Mouse (Mus musculus) frontal cortex, postnatal 36 days (tissue): ENCODE data around the gene Cyb561d1.

ENCODE experiments used
- DNase-seq, 2 experiments: peaks; one replicate each; pipeline ENCODE4 v3.0.0; 2022; ENCODE audit warnings: low spot score in 2 of 2

Gene Cyb561d1

GRCm38 (mm10) chr3:108203621-108204325 lies 2.8 kb upstream of the Cyb561d1 start:
- peak; percentile 81 to 85 for DNase-seq

GRCm38 (mm10) chr3:108203212-108203611 lies 2.2 kb upstream of the Cyb561d1 start:
- peak in 1 of 2 experiments; percentile 1 for DNase-seq

GRCm38 (mm10) chr3:108202506-108202905 lies 1.5 kb upstream of the Cyb561d1 start:
- no peak for DNase-seq

- no peak for DNase-seq
Observed at GRCm38 (mm10) chr3:108199231-108199630, 1.8 kb downstream of the Cyb561d1 start.

GRCm38 (mm10) chr3:108197066-108197497 lies 3.9 kb downstream of the Cyb561d1 start:
- peak; percentile 83 for DNase-seq

GRCm38 (mm10) chr3:108195941-108196590 lies 4.9 kb downstream of the Cyb561d1 start:
- DNase-seq = peak; percentile 64

GRCm38 (mm10) chr3:108195287-108195686 lies 5.7 kb downstream of the Cyb561d1 start:
- peak in 1 of 2 experiments; percentile 0 for DNase-seq

- DNase-seq = peak; percentile 10 to 17
Observed at GRCm38 (mm10) chr3:108193686-108194085, 7.3 kb downstream of the Cyb561d1 start.

GRCm38 (mm10) chr3:108189897-108190296 lies 11.1 kb downstream of the Cyb561d1 start:
- DNase-seq = no peak

- peak; percentile 2 to 6 for DNase-seq
Observed at GRCm38 (mm10) chr3:108188716-108189490, 12.1 kb downstream of the Cyb561d1 start.

GRCm38 (mm10) chr3:108187111-108187795 lies 13.8 kb downstream of the Cyb561d1 start:
- DNase-seq = peak in 1 of 2 experiments; percentile 6

- no peak for DNase-seq
Observed at GRCm38 (mm10) chr3:108186098-108187047, 14.6 kb downstream of the Cyb561d1 start, which contains the start of gene Amigo1. Amigo1 (plus strand) TSS chr3:108186335.

GRCm38 (mm10) chr3:108185460-108186097 lies 15.4 kb downstream of the Cyb561d1 start:
- DNase-seq = no peak

GRCm38 (mm10) chr3:108184742-108185141 lies 16.3 kb downstream of the Cyb561d1 start:
- no peak for DNase-seq

- DNase-seq = no peak
Observed at GRCm38 (mm10) chr3:108180514-108180913, 20.5 kb downstream of the Cyb561d1 start.

GRCm38 (mm10) chr3:108178756-108179715 lies 22.0 kb downstream of the Cyb561d1 start:
- DNase-seq = no peak

GRCm38 (mm10) chr3:108174672-108175531 lies 26.1 kb downstream of the Cyb561d1 start:
- peak; percentile 70 to 80 for DNase-seq

GRCm38 (mm10) chr3:108169199-108169598 lies 31.8 kb downstream of the Cyb561d1 start:
- DNase-seq = no peak
